Mouse (Mus musculus) heart, adult 2 months (tissue): ENCODE data around the gene Prrc2c. TPM values are rescaled to one million over a fixed set of nuclear protein-coding genes. Genes with fewer than 3 reads are reported as not detected.

Experiments
- DNase-seq, 2 experiments: peaks; one replicate each; pipeline ENCODE4 v3.0.0; 2021
- H3K27ac ChIP-seq: fragments of 200-600 bp; 2 replicates; pipeline ENCODE4 v1.8.1; 2022
- H3K27me3 ChIP-seq: fragments of 200-500 bp; 2 replicates; pipeline ENCODE4 v1.6.1; 2012; ENCODE audit warnings: mild to moderate bottlenecking, low read length, inconsistent platforms, mixed read lengths; ENCODE audit not compliant: control insufficient read depth, insufficient read depth
- H3K36me3 ChIP-seq: fragments of 200-500 bp; 2 replicates; pipeline ENCODE4 v1.6.1; 2012; ENCODE audit warnings: low read length, inconsistent platforms; ENCODE audit not compliant: control insufficient read depth, insufficient read depth
- H3K4me1 ChIP-seq: fragments of 200-500 bp; 2 replicates; pipeline ENCODE4 v1.6.1; 2011; ENCODE audit warnings: low read length; ENCODE audit not compliant: control insufficient read depth, insufficient read depth
- H3K4me3 ChIP-seq: fragments of 200-600 bp; 2 replicates; pipeline ENCODE4 v1.8.1; 2022
- H3K79me2 ChIP-seq: fragments of 200-500 bp; replicated peaks from 2 replicates; pipeline ENCODE4 v1.6.1; 2012; ENCODE audit warnings: mild to moderate bottlenecking, inconsistent platforms, low read length, moderate library complexity, mixed read lengths; ENCODE audit not compliant: control insufficient read depth, insufficient read depth
- H3K9ac ChIP-seq: fragments of 200-500 bp; 2 replicates; pipeline ENCODE4 v1.6.1; 2012; ENCODE audit warnings: low read depth, mild to moderate bottlenecking, control low read depth, inconsistent platforms, low read length, mixed read lengths
- CTCF ChIP-seq: fragments of 200-600 bp; IDR thresholded peaks from 2 replicates; pipeline ENCODE4 v1.8.1; 2022; ENCODE audit warnings: antibody characterized with exemption, mild to moderate bottlenecking, moderate library complexity
- EP300 ChIP-seq: fragments of 200-500 bp; IDR thresholded peaks from 2 replicates; pipeline ENCODE4 v1.6.1; 2011; ENCODE audit warnings: low read depth, low read length, control low read depth; ENCODE audit not compliant: insufficient read depth
- POLR2A ChIP-seq: fragments of 200-500 bp; IDR thresholded peaks from 2 replicates; pipeline ENCODE4 v1.6.1; 2011; ENCODE audit warnings: mild to moderate bottlenecking, low read depth, low read length, control low read depth; ENCODE audit not compliant: insufficient read depth
- WGBS: fragments of 180-500 bp; shearing (Covaris S2); methylation state at CpG from one replicate; pipeline ENCODE4 v1.1.7; 2018; 5-methylcytosine and 5-hydroxymethylcytosine counted together
- intact Hi-C: fragments of 180-260 bp; cut with DNase I; formaldehyde crosslinking; loops from one replicate; pipeline ENCODE4 v1.15.1; 2025
- polyA plus RNA-seq: library from polyadenylated mRNA; depleted of rRNA; stranded (reverse); fragments of >200 nt; gene quantifications from 2 replicates; pipeline ENCODE4 v1.2.3, GENCODE M21; 2012
- total RNA-seq, 2 experiments: library from RNA; stranded (reverse); gene quantifications; 2 replicates each; pipeline ENCODE4 v1.2.3; 2021

Prrc2c gene
- total and polyA plus RNA-seq, 3 experiments: 20.0 to 72.0 (median 71.7) TPM

DNA sequence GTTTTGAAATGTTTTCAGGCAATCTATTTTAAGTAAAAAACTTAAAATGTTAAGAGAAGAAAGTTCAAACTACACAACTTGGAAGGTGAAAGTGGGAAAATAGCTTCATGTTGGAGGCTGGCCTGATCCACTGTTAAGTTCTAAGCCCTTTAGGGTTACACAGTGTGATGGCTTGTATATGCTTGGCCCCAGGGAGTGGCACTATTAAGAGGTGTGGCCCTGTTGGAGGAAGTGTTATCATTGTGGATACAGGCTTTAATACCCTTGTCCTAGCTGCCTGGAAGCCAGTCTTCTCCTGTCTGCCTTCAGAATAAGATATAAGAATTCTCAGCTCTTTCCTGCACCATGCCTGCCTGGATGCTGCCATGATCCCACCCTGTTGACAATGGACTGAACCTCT is 16.7 kb downstream of the Prrc2c start:
- Histone ChIP-seq H3K9ac (no peak overlapping the region), H3K4me3 (no peak overlapping the region), H3K4me1 (no peaks in the 10 kb centered on the region; the same call in 1 of the 2 replicates), H3K79me2 (0 out of 2 replicates have a peak, but pooled peaks cover 1% of the 10 kb centered on the region), H3K27me3 (no peaks in the 10 kb centered on the region), H3K36me3 (peaks cover 7% of the 10 kb centered on the region), H3K27ac (no peak overlapping the region)
- DNase-seq: no peak
- TF ChIP-seq POLR2A: no peak
- TF ChIP-seq EP300: no peak
- TF ChIP-seq CTCF: no peak
- intact Hi-C loops: loop anchor here (5.0 kb wide), 1 partner anchor 36 kb away; no protein-coding TSS in a partner anchor

GRCm38 (mm10) chr1:162720645-162721044 is 19.7 kb downstream of the Prrc2c start:
- H3K4me1 ChIP-seq: no peaks in the 10 kb centered on the region
- no peak overlapping the region for H3K4me3 ChIP-seq
- no peak for DNase-seq
- TF ChIP-seq POLR2A: no peak
- no peak for TF ChIP-seq EP300
- TF ChIP-seq CTCF: no peak
- H3K27me3 ChIP-seq: no peaks in the 10 kb centered on the region
- H3K27ac ChIP-seq: no peak overlapping the region
- no peaks in the 10 kb centered on the region for H3K79me2 ChIP-seq
- 94% methylated on average over 2 of the region's 2 CpGs for WGBS
- H3K36me3 ChIP-seq: peaks cover 16% of the 10 kb centered on the region
- H3K9ac ChIP-seq: no peak overlapping the region
- intact Hi-C loops: loop anchor here (5.0 kb wide), 1 partner anchor 33 kb away; no protein-coding TSS in a partner anchor

- TF ChIP-seq CTCF (no peak), EP300 (no peak), POLR2A (no peak)
- peaks cover 7% of the 10 kb centered on the region for H3K36me3 ChIP-seq
- intact Hi-C loops: no loop called here
- no peaks in the 10 kb centered on the region for H3K79me2 ChIP-seq
- no peak overlapping the region for H3K9ac ChIP-seq
- no peaks in the 10 kb centered on the region for H3K4me1 ChIP-seq
- no peak overlapping the region for H3K27ac ChIP-seq
- H3K27me3 ChIP-seq: no peaks in the 10 kb centered on the region
- WGBS: 68% methylated on average over 8 of the region's 8 CpGs
- no peak for DNase-seq
- H3K4me3 ChIP-seq: no peak overlapping the region
Observed at GRCm38 (mm10) chr1:162700389-162701066, 39.8 kb downstream of the Prrc2c start.

GRCm38 (mm10) chr1:162697866-162698265 is 42.5 kb downstream of the Prrc2c start:
- WGBS: 78% methylated on average over 6 of the region's 6 CpGs
- Histone ChIP-seq H3K27me3 (no peaks in the 10 kb centered on the region), H3K36me3 (peaks cover 1% of the 10 kb centered on the region; the same call in 1 of the 2 replicates), H3K79me2 (no peaks in the 10 kb centered on the region), H3K27ac (no peak overlapping the region), H3K4me1 (no peaks in the 10 kb centered on the region), H3K9ac (no peak overlapping the region), H3K4me3 (no peak overlapping the region)
- TF ChIP-seq EP300: no peak
- TF ChIP-seq POLR2A: no peak
- TF ChIP-seq CTCF: no peak
- intact Hi-C loops: no loop called here
- no peak for DNase-seq

- H3K36me3 ChIP-seq: peaks cover 1% of the 10 kb centered on the region; the same call in 1 of the 2 replicates
- no peaks in the 10 kb centered on the region for H3K4me1 ChIP-seq
- TF ChIP-seq EP300 (no peak), CTCF (no peak), POLR2A (no peak)
- H3K4me3 ChIP-seq: no peak overlapping the region
- no peaks in the 10 kb centered on the region for H3K79me2 ChIP-seq
- H3K27me3 ChIP-seq: no peaks in the 10 kb centered on the region
- 63% methylated on average over 2 of the region's 2 CpGs for WGBS
- no peak for DNase-seq
- no peak overlapping the region for H3K27ac ChIP-seq
- intact Hi-C loops: no loop called here
- no peak overlapping the region for H3K9ac ChIP-seq
Observed at GRCm38 (mm10) chr1:162693721-162694120, 46.6 kb downstream of the Prrc2c start.

DNA sequence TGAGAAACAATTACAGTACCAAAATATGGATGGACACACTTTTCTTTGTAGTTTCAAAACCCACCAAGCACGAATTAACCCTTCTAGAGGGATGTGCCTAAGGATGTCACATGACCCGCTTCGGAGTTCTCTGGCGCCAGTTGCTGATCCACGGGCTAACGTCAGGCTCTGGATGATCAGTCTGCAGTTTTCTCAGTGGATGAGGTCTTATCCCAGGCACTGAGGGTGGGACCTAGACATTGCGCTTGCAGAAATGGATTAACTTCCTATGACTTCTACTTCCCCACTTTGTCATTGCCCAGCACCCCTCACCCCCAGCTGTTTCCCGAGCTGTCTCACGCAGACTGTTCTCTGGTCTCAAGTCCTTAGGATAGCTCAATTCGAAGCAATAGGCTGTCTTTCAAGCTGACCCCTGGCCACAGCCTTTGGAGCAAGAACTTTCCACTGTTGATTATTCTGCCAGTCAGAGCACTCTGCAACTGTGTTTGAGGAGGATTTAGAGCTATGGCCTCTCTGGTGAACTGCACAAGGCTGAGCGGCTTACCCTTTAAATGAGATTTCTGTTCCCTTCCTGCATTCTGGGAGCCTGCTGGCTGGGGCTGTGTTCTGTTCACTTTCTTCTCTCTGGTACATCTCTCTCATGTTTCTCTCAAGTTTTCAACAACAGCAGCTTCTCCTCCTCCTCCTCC is 74.7 kb downstream of the Prrc2c start:
- H3K9ac ChIP-seq: no peak overlapping the region
- no peak overlapping the region for H3K27ac ChIP-seq
- WGBS: 5% methylated on average over 11 of the region's 11 CpGs
- H3K36me3 ChIP-seq: no peaks in the 10 kb centered on the region; the same call in 1 of the 2 replicates
- intact Hi-C loops: loop anchor here (1.0 to 10.0 kb wide), 4 partner anchors 93 to 691 kb away; partner anchors contain the start of genes 4930558K02Rik and Vamp4
- H3K79me2 ChIP-seq: no peaks in the 10 kb centered on the region
- no peak overlapping the region for H3K4me3 ChIP-seq
- no peaks in the 10 kb centered on the region for H3K4me1 ChIP-seq
- H3K27me3 ChIP-seq: no peaks in the 10 kb centered on the region
- no peak for DNase-seq
- TF ChIP-seq POLR2A: no peak
- TF ChIP-seq EP300: no peak
- no peak for TF ChIP-seq CTCF
